In genomic region chr3:89087338-89088110, GRCm38 (mm10) we compare ENCODE assay signal across 8 mouse cellular contexts. TPM values are rescaled to one million over a fixed set of nuclear protein-coding genes. Genes with fewer than 3 reads are reported as not detected.
A peak's percentile ranks its signal among the peaks of the same experiment; 100 is the strongest.
DNase-seq lines count a peak whose midpoint lies in the region; ATAC-seq and TF ChIP-seq lines count a peak whose summit lies in the region.

No protein-coding gene starts in this region.

- peak overlapping the region; percentile 55 for H3K4me2 ChIP-seq in heart, embryonic 11.5 days
- H3K4me2 ChIP-seq in liver, postnatal 0 days (ENCODE audit: low read depth, low read length) = peak overlapping the region; percentile 61

- TF ChIP-seq EP300 in liver, postnatal 0 days (IDR thresholded peaks at IDR 0.05; ENCODE audit: low read depth) = no peak

- H3K9me3 ChIP-seq in heart, embryonic 11.5 days (replicated peaks; ENCODE audit: control insufficient read depth, low read length) = no peaks in the 10 kb centered on the region
- no peaks in the 10 kb centered on the region for H3K9me3 ChIP-seq in liver, postnatal 0 days (ENCODE audit: low read length)

- peaks cover 11% of the 10 kb centered on the region for H3K27me3 ChIP-seq in heart, embryonic 11.5 days (ENCODE audit: control insufficient read depth, insufficient read depth, low read length)
- H3K27me3 ChIP-seq in liver, postnatal 0 days (ENCODE audit: insufficient read depth, low read length) = peaks cover 17% of the 10 kb centered on the region

- TF ChIP-seq CTCF in liver, postnatal 0 days (IDR thresholded peaks at IDR 0.05; ENCODE audit: low read depth) = peak; percentile 86

- 0 out of 2 replicates have a peak overlapping the region, but pooled peaks have one; percentile 6 for H3K4me3 ChIP-seq in heart, embryonic 11.5 days (ENCODE audit: low read depth, low read length)
- H3K4me3 ChIP-seq in liver, postnatal 0 days (ENCODE audit: low read depth, low read length) = no peak overlapping the region

- peak; percentile 72 for DNase-seq in 3T3-L1 (ENCODE audit: low read depth, low spot score)
- DNase-seq in WW6 (ENCODE audit: low read depth, low spot score) = peak; percentile 70
- DNase-seq in kidney, postnatal 14 days = peak; percentile 82
- peak; percentile 91 for DNase-seq in liver, postnatal 0 days
- DNase-seq in ovary, postnatal 36 days (ENCODE audit: low spot score) = peak; percentile 78
- peak; percentile 90 for DNase-seq in thymus, postnatal 14 days

- peaks cover 24% of the 10 kb centered on the region for H3K4me1 ChIP-seq in heart, embryonic 11.5 days (ENCODE audit: control insufficient read depth, insufficient read depth, low read length)
- H3K4me1 ChIP-seq in liver, postnatal 0 days (ENCODE audit: insufficient read depth) = peaks cover 29% of the 10 kb centered on the region

- H3K9ac ChIP-seq in heart, embryonic 11.5 days (ENCODE audit: low read depth, low read length) = peak overlapping the region; percentile 52
- H3K9ac ChIP-seq in liver, postnatal 0 days (replicated peaks) = no peak overlapping the region

- no peaks in the 10 kb centered on the region for H3K36me3 ChIP-seq in heart, embryonic 11.5 days (ENCODE audit: control insufficient read depth, insufficient read depth, low read length)
- no peaks in the 10 kb centered on the region for H3K36me3 ChIP-seq in liver, postnatal 0 days (replicated peaks; ENCODE audit: insufficient read depth, low read length)

- peak; percentile 34 for ATAC-seq in common myeloid progenitor, adult 5-6 weeks (replicated peaks; ENCODE audit: low read depth, poor library complexity, severe bottlenecking)
- ATAC-seq in heart, embryonic 11.5 days (replicated peaks; ENCODE audit: insufficient number of reproducible peaks, low FRiP score, low TSS enrichment) = no peak
- no peak for ATAC-seq in liver, postnatal 0 days

- H3K27ac ChIP-seq in heart, embryonic 11.5 days (ENCODE audit: low read depth, low read length) = no peak overlapping the region
- H3K27ac ChIP-seq in liver, postnatal 0 days (ENCODE audit: low read depth) = no peak overlapping the region

- WGBS in heart, embryonic 11.5 days (ENCODE audit: insufficient replicate concordance) = 28% methylated on average over 21 of the region's 21 CpGs
- 17% methylated on average over 20 of the region's 21 CpGs for WGBS in liver, postnatal 0 days (ENCODE audit: insufficient replicate concordance)

RNA-seq across cellular contexts. Expression of gene Rusc1, which starts 5.6 kb away (rescaled TPM):
- 15.8 and 18.3 TPM in 2 replicates for total RNA-seq in common myeloid progenitor, adult 5-6 weeks (2017)
- polyA plus RNA-seq in heart, embryonic 11.5 days (2014; fragmentation: Nextera tagmentation; extraction: Ambion mirVana) = 7.9 TPM in 2 replicates
- polyA plus RNA-seq in liver, postnatal 0 days (2015; fragmentation: Nextera tagmentation; extraction: Ambion mirVana) = 2.4 and 2.5 TPM in 2 replicates

RNA-seq across cellular contexts. Expression of gene Gm43738, which starts 13.4 kb away (rescaled TPM):
- not detected in 2 replicates for total RNA-seq in common myeloid progenitor, adult 5-6 weeks (2017)
- not detected in 2 replicates for polyA plus RNA-seq in heart, embryonic 11.5 days (2014; fragmentation: Nextera tagmentation; extraction: Ambion mirVana)
- not detected in 2 replicates for polyA plus RNA-seq in liver, postnatal 0 days (2015; fragmentation: Nextera tagmentation; extraction: Ambion mirVana)

RNA-seq across cellular contexts. Expression of gene Fdps, which starts 14.2 kb away (rescaled TPM):
- total RNA-seq in common myeloid progenitor, adult 5-6 weeks (2017) = 102 and 103 TPM in 2 replicates
- 165 and 178 TPM in 2 replicates for polyA plus RNA-seq in heart, embryonic 11.5 days (2014; fragmentation: Nextera tagmentation; extraction: Ambion mirVana)
- polyA plus RNA-seq in liver, postnatal 0 days (2015; fragmentation: Nextera tagmentation; extraction: Ambion mirVana) = 75.8 and 82.2 TPM in 2 replicates

RNA-seq across cellular contexts. Expression of gene Pklr, which starts 48.4 kb away (rescaled TPM):
- total RNA-seq in common myeloid progenitor, adult 5-6 weeks (2017) = 44.1 and 92.6 TPM in 2 replicates
- 5.9 and 8.7 TPM in 2 replicates for polyA plus RNA-seq in heart, embryonic 11.5 days (2014; fragmentation: Nextera tagmentation; extraction: Ambion mirVana)
- polyA plus RNA-seq in liver, postnatal 0 days (2015; fragmentation: Nextera tagmentation; extraction: Ambion mirVana) = 18.6 and 27.8 TPM in 2 replicates
